Mouse (Mus musculus) MEL (cell line): Measurements from ENCODE around the gene Il6st. TPM values are rescaled to one million over a fixed set of nuclear protein-coding genes. Genes with fewer than 3 reads are reported as not detected.

Source experiments
- DNase-seq: peaks from one replicate; pipeline ENCODE4 v3.0.0; 2011; ENCODE audit warnings: low read depth, low spot score
- H3K27ac ChIP-seq: 2 replicates; pipeline ENCODE4 v1.5.1; 2012; ENCODE audit warnings: low read depth, mild to moderate bottlenecking, control low read depth, low read length, moderate library complexity; ENCODE audit not compliant: control insufficient read depth
- H3K27me3 ChIP-seq, 2 experiments: fragments of 150-350 bp in 1 of 2; sonication (generic) in 1 of 2; 2 replicates each; pipeline ENCODE4 v1.6.1; 2012; ENCODE audit warnings: low read length in 2 of 2, mild to moderate bottlenecking in 2 of 2, improper control_type of control experiment in 1 of 2, moderate library complexity in 1 of 2; ENCODE audit not compliant: insufficient read depth in 2 of 2, control insufficient read depth in 1 of 2
- H3K36me3 ChIP-seq, 2 experiments: 2 replicates each; pipeline ENCODE4 v1.6.1; 2012 to 2014; ENCODE audit warnings: low read length in 2 of 2, improper control_type of control experiment in 1 of 2, inconsistent platforms in 1 of 2, mild to moderate bottlenecking in 1 of 2; ENCODE audit not compliant: insufficient read depth in 2 of 2, control insufficient read depth in 1 of 2
- H3K4me1 ChIP-seq, 2 experiments: fragments of 150-350 bp in 1 of 2; sonication (generic) in 1 of 2; 2 replicates each; pipeline ENCODE4 v1.6.1; 2012; ENCODE audit warnings: low read length in 2 of 2, improper control_type of control experiment in 1 of 2, mild to moderate bottlenecking in 1 of 2; ENCODE audit not compliant: insufficient read depth in 2 of 2, control insufficient read depth in 1 of 2
- H3K4me3 ChIP-seq, 2 experiments: fragments of 150-350 bp in 1 of 2; sonication (generic) in 1 of 2; 2 replicates each; pipeline ENCODE4 v1.5.1; 2012; ENCODE audit warnings: low read depth in 2 of 2, low read length in 2 of 2, mild to moderate bottlenecking in 2 of 2, moderate library complexity in 2 of 2, control low read depth in 1 of 2, improper control_type of control experiment in 1 of 2; ENCODE audit not compliant: control insufficient read depth in 1 of 2, insufficient read depth in 1 of 2
- H3K79me2 ChIP-seq: 2 replicates; pipeline ENCODE4 v1.6.1; 2012; ENCODE audit warnings: mild to moderate bottlenecking, low read length, moderate library complexity; ENCODE audit not compliant: control insufficient read depth, poor library complexity, insufficient read depth
- H3K9ac ChIP-seq: 2 replicates; pipeline ENCODE4 v1.6.1; 2012; ENCODE audit warnings: low read depth, mild to moderate bottlenecking, control low read depth, low read length, moderate library complexity; ENCODE audit not compliant: control insufficient read depth, poor library complexity, severe bottlenecking
- H3K9me3 ChIP-seq: fragments of 150-350 bp; sonication (generic); replicated peaks from 2 replicates; pipeline ENCODE4 v1.6.1; 2012; ENCODE audit warnings: mild to moderate bottlenecking, low read length, improper control_type of control experiment, moderate library complexity; ENCODE audit not compliant: insufficient read depth
- GABPA ChIP-seq: IDR thresholded peaks from 2 replicates; pipeline ENCODE4 v1.6.1; 2012; ENCODE audit warnings: low read depth, mild to moderate bottlenecking, inconsistent platforms, low read length, improper control_type of control experiment, moderate library complexity
- GATA1 ChIP-seq: IDR thresholded peaks from 2 replicates; pipeline ENCODE4 v1.6.1; 2011; ENCODE audit warnings: low read depth, low read length, improper control_type of control experiment
- MAFK ChIP-seq: IDR thresholded peaks from 2 replicates; pipeline ENCODE4 v1.6.1; 2011; ENCODE audit warnings: low read depth, mild to moderate bottlenecking, low read length, improper control_type of control experiment, borderline replicate concordance
- MEF2A ChIP-seq: IDR thresholded peaks from 2 replicates; pipeline ENCODE4 v1.6.1; 2014; ENCODE audit warnings: low read depth, mild to moderate bottlenecking, inconsistent platforms, low read length, improper control_type of control experiment; ENCODE audit not compliant: poor library complexity, insufficient replicate concordance, severe bottlenecking; ENCODE audit errors: extremely low read depth
- MYC ChIP-seq: IDR thresholded peaks from 2 replicates; pipeline ENCODE4 v1.6.1; 2011; ENCODE audit warnings: low read depth, mild to moderate bottlenecking, low read length, improper control_type of control experiment, moderate library complexity
- NELFE ChIP-seq: IDR thresholded peaks from 2 replicates; pipeline ENCODE4 v1.6.1; 2011; ENCODE audit warnings: low read depth, low read length, improper control_type of control experiment
- POLR2A ChIP-seq, 2 experiments: IDR thresholded peaks; 2 replicates each; pipeline ENCODE4 v1.6.1; 2011 to 2012; ENCODE audit warnings: low read length in 2 of 2, mild to moderate bottlenecking in 2 of 2, control low read depth in 1 of 2, improper control_type of control experiment in 1 of 2, low read depth in 1 of 2, moderate library complexity in 1 of 2; ENCODE audit not compliant: control insufficient read depth in 1 of 2, insufficient read depth in 1 of 2, poor library complexity in 1 of 2
- RAD21 ChIP-seq: IDR thresholded peaks from 2 replicates; pipeline ENCODE4 v1.6.1; 2011; ENCODE audit warnings: mild to moderate bottlenecking, low read depth, low read length, improper control_type of control experiment
- SIN3A ChIP-seq: IDR thresholded peaks from 2 replicates; pipeline ENCODE4 v1.6.1; 2012; ENCODE audit warnings: low read length, improper control_type of control experiment, inconsistent platforms
- SMC3 ChIP-seq: IDR thresholded peaks from 2 replicates; pipeline ENCODE4 v1.6.1; 2011; ENCODE audit warnings: low read depth, low read length, improper control_type of control experiment
- TAL1 ChIP-seq: IDR thresholded peaks from 2 replicates; pipeline ENCODE4 v1.6.1; 2012; ENCODE audit warnings: mild to moderate bottlenecking, inconsistent platforms, low read length, moderate library complexity, mixed read lengths
- TBP ChIP-seq: IDR thresholded peaks from 2 replicates; pipeline ENCODE4 v1.8.0; 2011; ENCODE audit warnings: low read depth, low read length, improper control_type of control experiment
- USF1 ChIP-seq: IDR thresholded peaks from 2 replicates; pipeline ENCODE4 v1.6.1; 2014; ENCODE audit warnings: low read depth, mild to moderate bottlenecking, inconsistent platforms, low read length, improper control_type of control experiment, moderate library complexity
- USF2 ChIP-seq, 2 experiments: IDR thresholded peaks; 2 replicates each; pipeline ENCODE4 v1.6.1; 2011 to 2012; ENCODE audit warnings: improper control_type of control experiment in 2 of 2, low read length in 2 of 2, borderline replicate concordance in 1 of 2, inconsistent platforms in 1 of 2, low read depth in 1 of 2, mild to moderate bottlenecking in 1 of 2; ENCODE audit not compliant: insufficient read depth in 1 of 2
- ZC3H11A ChIP-seq: IDR thresholded peaks from 2 replicates; pipeline ENCODE4 v1.6.1; 2012; ENCODE audit warnings: low read depth, mild to moderate bottlenecking, inconsistent platforms, low read length, improper control_type of control experiment
- polyA plus RNA-seq, 2 experiments: library from polyadenylated mRNA; stranded (reverse) in 1 of 2; unstranded in 1 of 2; fragments of >175 nt in 1 of 2; fragments of >200 nt in 1 of 2; gene quantifications; 2 replicates each; pipeline versions ENCODE4 v1.2.1 to v1.2.4; 2012; ENCODE audit warnings: low replicate concordance in 2 of 2, low read depth in 1 of 2; ENCODE audit not compliant: insufficient read length in 2 of 2, insufficient read depth in 1 of 2, missing spikeins in 1 of 2
- total RNA-seq: library from RNA; depleted of rRNA; stranded (reverse); fragments of 300-350 nt; gene quantifications from 2 replicates; pipeline ENCODE4 v1.2.3, GENCODE M21; 2012

The Il6st gene
- total and polyA plus RNA-seq, 3 experiments: 1.7 to 3.7 TPM; not detected in 1

DNA sequence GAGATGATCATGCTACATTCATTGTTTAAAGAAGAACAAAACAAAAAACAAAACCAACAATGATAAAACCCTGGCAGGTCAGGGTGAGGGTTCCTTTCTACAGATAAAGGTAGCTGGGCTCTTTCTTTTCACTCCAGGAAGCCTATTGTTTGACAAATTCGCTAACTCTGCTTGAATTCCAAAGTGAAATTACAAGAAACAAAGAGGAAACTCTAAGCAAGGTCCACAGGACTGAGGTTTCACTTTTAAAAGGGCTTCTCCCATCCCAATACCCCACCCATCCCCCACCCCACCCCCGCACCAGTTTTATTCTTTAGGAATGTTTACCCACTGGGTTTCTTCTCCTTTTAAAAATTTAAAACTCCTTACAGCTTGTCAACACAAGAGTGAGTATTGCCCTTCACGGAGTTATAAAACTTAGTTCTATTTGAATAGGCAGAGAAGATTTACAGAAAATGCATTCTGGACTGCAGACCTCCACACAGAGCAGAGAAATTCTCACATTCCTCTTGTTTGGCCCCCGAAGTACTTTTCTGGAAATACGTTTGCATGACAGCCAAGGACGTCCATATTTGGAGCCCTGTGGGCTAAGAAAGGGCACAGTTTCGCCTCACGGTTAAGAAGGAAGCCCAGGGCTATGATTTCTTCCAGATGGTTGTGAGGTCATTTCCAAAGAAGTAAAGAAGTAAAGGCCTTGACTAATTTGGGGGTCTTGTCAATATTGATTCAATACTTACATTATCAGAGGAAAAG, 47.3 kb upstream of the Il6st start:
- no peaks in the 10 kb centered on the region for H3K4me1 ChIP-seq
- no peaks in the 10 kb centered on the region for H3K36me3 ChIP-seq
- H3K27me3 ChIP-seq: peaks cover 0 to 2% of the 10 kb centered on the region in 2 experiments; a peak in 3 of 4 replicates
- no peaks in the 10 kb centered on the region for H3K79me2 ChIP-seq
- no peak overlapping the region for H3K9ac ChIP-seq
- no peak overlapping the region for H3K27ac ChIP-seq
- no peak for TF ChIP-seq POLR2A (IDR thresholded peaks at IDR 0.05; ENCODE audit: control insufficient read depth in 1 of 2, insufficient read depth in 1 of 2, low read depth in 1 of 2, low read length in 2 of 2, poor library complexity in 1 of 2)
- TF ChIP-seq ZC3H11A: no peak
- no peak for TF ChIP-seq TAL1
- no peak for TF ChIP-seq GABPA
- no peak for TF ChIP-seq RAD21
- no peak for TF ChIP-seq NELFE
- TF ChIP-seq USF1: no peak
- TF ChIP-seq SIN3A: no peak
- TF ChIP-seq MAFK: no peak
- TF ChIP-seq USF2 (IDR thresholded peaks at IDR 0.05; ENCODE audit: borderline replicate concordance in 1 of 2, insufficient read depth in 1 of 2, low read depth in 1 of 2, low read length in 2 of 2): no peak
- no peak for TF ChIP-seq TBP
- TF ChIP-seq GATA1: no peak
- no peak for TF ChIP-seq MYC
- no peak overlapping the region for H3K4me3 ChIP-seq
- no peak for DNase-seq
- H3K9me3 ChIP-seq: no peaks in the 10 kb centered on the region

DNA sequence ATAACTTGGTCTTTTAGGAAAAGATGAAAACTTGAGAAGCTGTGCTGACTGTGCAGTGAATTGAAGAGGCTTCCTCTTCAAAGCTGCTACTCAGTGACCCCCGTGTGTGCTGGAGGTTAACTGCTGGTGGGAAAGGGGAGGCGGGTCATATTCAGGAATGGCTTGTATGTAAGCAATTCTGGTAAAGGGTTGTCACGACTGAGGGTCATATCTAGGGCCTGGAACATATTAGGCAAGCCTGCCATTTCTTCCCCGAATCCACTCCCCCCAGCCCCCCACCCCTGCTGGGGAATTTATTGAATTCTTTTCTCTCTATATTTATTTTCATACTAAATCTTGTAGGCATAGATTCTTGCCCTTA, 46.7 kb upstream of the Il6st start:
- DNase-seq: no peak
- peaks cover 2% of the 10 kb centered on the region in 2 experiments for H3K27me3 ChIP-seq
- no peaks in the 10 kb centered on the region for H3K4me1 ChIP-seq
- H3K27ac ChIP-seq: no peak overlapping the region
- no peaks in the 10 kb centered on the region for H3K36me3 ChIP-seq
- no peaks in the 10 kb centered on the region for H3K79me2 ChIP-seq
- H3K9ac ChIP-seq: no peak overlapping the region
- H3K4me3 ChIP-seq: no peak overlapping the region
- TF ChIP-seq SIN3A: no peak
- TF ChIP-seq MEF2A: no peak
- no peak for TF ChIP-seq ZC3H11A
- TF ChIP-seq NELFE: no peak
- no peak for TF ChIP-seq TBP
- no peak for TF ChIP-seq GABPA
- TF ChIP-seq SMC3: no peak
- H3K9me3 ChIP-seq: no peaks in the 10 kb centered on the region
